Mouse (Mus musculus) bone marrow, adult 2 months (tissue): ENCODE results near the gene Plod2. TPM values are rescaled to one million over a fixed set of nuclear protein-coding genes. Genes with fewer than 3 reads are reported as not detected.

Source experiments
- H3K27ac ChIP-seq: fragments of 200-500 bp; 2 replicates; pipeline ENCODE4 v1.5.1; 2012; ENCODE audit warnings: low read depth, mild to moderate bottlenecking, control low read depth, inconsistent platforms, low read length; ENCODE audit not compliant: control insufficient read depth, poor library complexity, insufficient read depth
- H3K4me1 ChIP-seq: fragments of 200-500 bp; 2 replicates; pipeline ENCODE4 v1.6.1; 2011; ENCODE audit warnings: low read length; ENCODE audit not compliant: control insufficient read depth, insufficient read depth
- H3K4me3 ChIP-seq: fragments of 200-500 bp; replicated peaks from 2 replicates; pipeline ENCODE3; 2011; ENCODE audit warnings: mild to moderate bottlenecking, low read depth, low read length, control low read depth; ENCODE audit not compliant: control insufficient read depth
- CTCF ChIP-seq: fragments of 200-500 bp; IDR thresholded peaks from 2 replicates; pipeline ENCODE4 v1.5.1; 2011; ENCODE audit warnings: low read length, control low read depth; ENCODE audit not compliant: control insufficient read depth, insufficient read depth
- POLR2A ChIP-seq: fragments of 200-500 bp; IDR thresholded peaks from 2 replicates; pipeline ENCODE4 v1.6.1; 2011; ENCODE audit warnings: low read depth, mild to moderate bottlenecking, control low read depth, low read length, borderline replicate concordance; ENCODE audit not compliant: control insufficient read depth
- WGBS: fragments of 180-500 bp; shearing (Covaris S2); methylation state at CpG from one replicate; pipeline ENCODE4 v1.1.7; 2018; 5-methylcytosine and 5-hydroxymethylcytosine counted together
- polyA plus RNA-seq: library from polyadenylated mRNA; stranded (reverse); fragments of >200 nt; gene quantifications from 2 replicates; pipeline ENCODE4 v1.2.4, GENCODE M21; 2011; ENCODE audit warnings: low replicate concordance; ENCODE audit not compliant: missing spikeins, insufficient read depth, insufficient read length

Plod2 gene
- polyA plus RNA-seq, 1 experiment, result 3.3 TPM

DNA sequence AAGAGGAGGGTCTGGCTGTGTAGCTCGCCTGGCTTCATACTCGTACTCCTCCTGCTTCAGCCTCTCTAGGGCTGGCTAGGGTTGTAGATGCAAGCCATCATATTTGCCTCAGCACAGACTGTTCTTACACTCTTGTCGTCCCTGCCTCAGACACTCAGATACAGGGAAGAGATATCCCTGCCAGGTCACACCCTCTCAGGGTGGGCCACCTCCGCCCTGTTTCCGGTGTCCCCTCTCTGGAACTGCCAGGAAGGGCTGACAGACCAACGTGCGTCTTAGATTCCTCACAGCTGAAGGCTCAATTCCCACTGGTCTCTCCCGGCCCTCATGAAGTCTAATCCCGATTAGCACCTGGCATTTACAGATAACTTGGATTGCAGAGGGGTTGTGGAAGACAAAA, 6.6 kb downstream of the Plod2 start:
- TF ChIP-seq CTCF, result no peak
- no peak for TF ChIP-seq POLR2A
- Histone ChIP-seq H3K27ac (no peak overlapping the region), H3K4me3 (no peak overlapping the region), H3K4me1 (no peaks in the 10 kb centered on the region)
- WGBS, result 80% methylated on average over 9 of the region's 9 CpGs

- WGBS, result 82% methylated on average over 11 of the region's 11 CpGs
- Histone ChIP-seq H3K4me1 (no peaks in the 10 kb centered on the region), H3K27ac (no peak overlapping the region), H3K4me3 (no peak overlapping the region)
- TF ChIP-seq CTCF (no peak), POLR2A (no peak)
These were observed 7.9 kb downstream of the Plod2 start for GRCm38 (mm10) chr9:92549811-92550490.

DNA sequence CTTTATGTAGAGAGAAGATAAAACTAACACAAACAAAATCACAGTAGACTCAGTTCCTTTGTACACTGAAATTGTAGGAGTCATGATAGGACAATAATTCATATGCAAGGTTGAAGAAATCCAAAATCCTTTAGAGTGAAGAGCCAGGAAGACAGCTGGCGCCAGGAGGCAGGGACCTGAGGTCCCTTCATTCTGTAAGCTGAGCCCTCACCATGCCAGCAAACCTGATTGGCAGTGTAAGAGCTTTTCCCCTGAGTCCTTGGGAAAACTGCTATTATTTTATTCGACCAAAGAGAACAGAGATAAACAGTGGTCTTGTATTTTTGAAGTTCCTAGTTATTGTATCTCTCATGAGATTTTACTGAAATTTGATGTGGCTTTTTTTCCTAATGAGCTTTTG, 9.0 kb downstream of the Plod2 start:
- no peak overlapping the region for H3K27ac ChIP-seq
- WGBS, result 70% methylated on average over 2 of the region's 2 CpGs
- TF ChIP-seq POLR2A (no peak), CTCF (no peak)
- H3K4me3 ChIP-seq, result no peak overlapping the region
- H3K4me1 ChIP-seq, result no peaks in the 10 kb centered on the region

DNA sequence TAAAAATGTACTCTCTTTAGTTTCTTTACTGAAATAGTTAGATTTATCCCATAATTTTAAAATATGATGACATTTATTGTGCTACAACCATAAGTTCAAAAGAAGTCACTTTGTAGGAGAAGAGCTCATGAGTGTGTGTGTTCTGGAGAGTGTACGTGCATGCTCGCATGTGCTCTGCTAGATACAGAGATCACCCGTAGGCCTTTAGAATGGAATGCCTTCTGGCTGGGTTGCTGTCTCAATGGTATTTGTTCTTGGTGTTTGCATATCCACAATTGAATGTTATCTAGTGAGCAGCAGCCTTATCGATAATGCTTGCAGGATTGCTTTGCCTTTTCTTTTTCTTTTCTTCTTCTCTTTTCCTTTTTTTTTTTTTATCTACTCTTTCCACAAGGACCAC, 9.6 kb downstream of the Plod2 start:
- Histone ChIP-seq H3K27ac (no peak overlapping the region), H3K4me1 (no peaks in the 10 kb centered on the region), H3K4me3 (no peak overlapping the region)
- TF ChIP-seq POLR2A, result no peak
- no peak for TF ChIP-seq CTCF
- WGBS, result 87% methylated on average over 4 of the region's 4 CpGs

DNA sequence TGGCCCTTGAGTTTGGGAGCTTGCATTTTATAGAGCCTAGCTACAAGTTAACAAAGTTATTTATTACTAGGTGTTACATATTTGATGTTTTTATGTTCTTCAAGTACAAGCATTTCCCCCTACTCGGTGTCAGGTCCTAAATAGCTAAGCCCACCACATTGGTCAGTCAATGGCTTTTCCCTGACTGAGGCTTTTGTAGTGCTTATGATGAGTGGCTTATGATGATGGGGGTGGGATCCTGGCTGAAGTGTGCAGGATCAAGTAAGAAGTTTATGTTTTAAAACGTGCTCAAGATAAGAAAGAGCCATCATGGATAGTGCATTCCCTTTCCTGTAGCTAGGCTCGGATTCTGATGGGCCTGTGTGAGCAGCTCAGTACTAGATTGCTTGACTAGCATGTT, 10.7 kb downstream of the Plod2 start:
- TF ChIP-seq CTCF (no peak), POLR2A (no peak)
- Histone ChIP-seq H3K4me1 (no peaks in the 10 kb centered on the region), H3K27ac (no peak overlapping the region), H3K4me3 (no peak overlapping the region)
- WGBS, result 70% methylated on average over 3 of the region's 3 CpGs

DNA sequence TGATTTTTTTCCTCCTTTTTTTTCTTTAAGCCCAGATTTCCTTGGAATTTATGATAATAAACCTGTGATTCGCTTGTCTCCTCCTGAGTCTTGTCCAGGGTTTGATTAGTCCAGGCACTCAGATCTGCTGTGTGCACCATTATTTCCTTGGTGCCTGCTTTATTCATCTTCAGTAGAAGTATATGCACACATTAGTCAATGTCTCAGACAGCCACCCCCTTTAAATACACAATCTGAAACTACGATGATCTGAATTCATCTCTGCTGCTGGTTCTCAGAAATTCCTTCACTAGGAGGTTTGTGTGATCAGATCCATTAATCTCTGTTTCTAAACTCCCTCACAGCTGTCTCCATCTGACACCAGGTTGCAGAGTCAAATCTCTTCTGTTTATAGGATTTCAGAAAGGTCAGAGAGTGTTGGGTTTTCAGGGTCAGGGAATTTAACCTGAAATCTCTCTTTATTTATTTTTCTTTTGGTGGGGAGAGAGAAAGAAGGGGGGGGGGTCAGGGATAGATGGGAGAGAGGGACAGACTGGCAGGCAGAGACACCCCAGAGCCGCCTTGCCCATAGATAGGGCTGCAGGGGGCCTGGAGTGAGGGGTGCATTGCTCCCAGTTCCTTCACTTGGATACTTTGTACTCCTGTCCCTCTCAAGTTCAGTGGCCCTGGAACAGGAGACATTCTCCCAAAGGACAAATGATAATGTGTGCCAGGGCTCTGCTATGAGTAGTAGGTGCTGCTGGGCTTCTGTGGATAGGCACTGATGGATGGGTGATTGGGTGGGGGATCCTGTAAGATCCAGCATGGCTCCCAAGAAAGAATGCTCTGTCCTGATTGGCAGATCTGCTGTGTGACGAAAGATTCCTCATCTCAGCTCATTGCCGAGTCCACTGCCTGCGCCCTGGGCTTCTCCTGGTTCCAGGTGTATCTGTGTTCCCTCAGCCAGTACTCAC, 13.3 kb downstream of the Plod2 start:
- TF ChIP-seq POLR2A, result no peak
- TF ChIP-seq CTCF, result no peak
- WGBS, result 83% methylated on average over 6 of the region's 6 CpGs
- no peak overlapping the region for H3K4me3 ChIP-seq
- H3K4me1 ChIP-seq, result no peaks in the 10 kb centered on the region
- H3K27ac ChIP-seq, result no peak overlapping the region

- WGBS, result 89% methylated on average over 8 of the region's 8 CpGs
- Histone ChIP-seq H3K27ac (no peak overlapping the region), H3K4me3 (no peak overlapping the region), H3K4me1 (no peaks in the 10 kb centered on the region)
- TF ChIP-seq CTCF (no peak), POLR2A (no peak)
These were observed 17.7 kb downstream of the Plod2 start for GRCm38 (mm10) chr9:92559750-92560149.

DNA sequence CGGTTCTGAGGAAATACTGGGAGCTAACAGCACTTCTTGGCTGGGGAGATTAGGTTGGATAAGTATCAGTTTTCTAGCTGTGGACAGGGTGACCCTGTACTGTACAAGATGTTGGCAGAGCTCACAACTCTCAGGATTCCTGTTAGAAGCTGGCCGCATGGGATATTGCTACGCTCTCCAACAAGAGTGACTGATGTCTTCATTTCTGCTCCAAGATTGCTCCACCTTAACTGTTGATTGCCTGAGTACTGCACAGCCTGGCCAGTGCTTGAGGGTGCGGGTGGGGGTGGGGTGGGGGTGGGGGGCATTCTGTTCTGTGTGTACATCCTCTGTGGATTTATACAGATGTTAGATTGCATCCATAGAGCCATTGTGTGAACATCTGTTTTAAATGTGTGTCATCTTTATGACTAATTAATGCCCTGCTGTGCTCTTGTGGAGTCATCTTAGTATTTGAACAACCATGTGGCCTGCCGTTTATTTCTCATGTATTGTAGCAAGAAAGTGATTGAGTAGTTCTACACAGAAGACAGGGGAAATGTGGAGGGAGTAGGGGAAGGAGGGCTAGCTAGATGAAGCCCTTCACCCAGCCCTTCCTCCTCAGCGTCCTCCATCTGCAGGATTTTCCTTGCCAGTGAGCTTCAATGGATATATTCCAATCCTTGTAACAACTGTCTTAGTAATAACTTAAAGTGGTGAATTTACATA, 19.0 kb downstream of the Plod2 start:
- no peak overlapping the region for H3K4me3 ChIP-seq
- no peak for TF ChIP-seq POLR2A
- TF ChIP-seq CTCF, result no peak
- no peak overlapping the region for H3K27ac ChIP-seq
- H3K4me1 ChIP-seq, result no peaks in the 10 kb centered on the region
- 84% methylated on average over 6 of the region's 6 CpGs for WGBS
